In genomic region chr3:14381421-14381992, GRCm38 (mm10) we compare ENCODE assay signal across 8 mouse cellular contexts.
DNase-seq lines count a peak whose midpoint lies in the region; ATAC-seq lines count a peak whose summit lies in the region.

No protein-coding gene starts in this region.

- H3K9ac ChIP-seq in forebrain, embryonic 13.5 days, result no peak overlapping the region
- no peak overlapping the region for H3K9ac ChIP-seq in hindbrain, embryonic 15.5 days

- H3K27me3 ChIP-seq in forebrain, embryonic 13.5 days, result no peaks in the 10 kb centered on the region
- no peaks in the 10 kb centered on the region for H3K27me3 ChIP-seq in hindbrain, embryonic 15.5 days

- H3K4me1 ChIP-seq in forebrain, embryonic 13.5 days, result 0 out of 2 replicates have a peak, but pooled peaks cover 3% of the 10 kb centered on the region
- H3K4me1 ChIP-seq in hindbrain, embryonic 15.5 days (replicated peaks), result 0 out of 2 replicates have a peak, but pooled peaks cover 6% of the 10 kb centered on the region

- H3K27ac ChIP-seq in forebrain, embryonic 13.5 days, result no peak overlapping the region
- no peak overlapping the region for H3K27ac ChIP-seq in hindbrain, embryonic 15.5 days (replicated peaks)

- 11% methylated on average over 18 of the region's 18 CpGs for WGBS in forebrain, embryonic 13.5 days
- WGBS in hindbrain, embryonic 15.5 days, result 17% methylated on average over 18 of the region's 18 CpGs

- peak; percentile 46 for DNase-seq in MEL-GATA-1-ER (ENCODE audit: extremely low read depth, low read depth)
- DNase-seq in c-Kit-positive CD71-negative TER-119-negative erythroid progenitor cells, embryonic 14.5 days (ENCODE audit: low read depth), result peak; percentile 22
- peak; percentile 58 to 84 for DNase-seq in layer of hippocampus, postnatal 25 days (ENCODE audit: extremely low spot score in 1 of 2, low spot score in 1 of 2)
- peak; percentile 57 for DNase-seq in lung, postnatal 10 days
- peak; percentile 29 for DNase-seq in retina, postnatal 7 days (ENCODE audit: low read depth, low spot score)
- DNase-seq in yolk sac, embryonic 10.5 days (ENCODE audit: low spot score), result peak; percentile 48

- H3K4me2 ChIP-seq in forebrain, embryonic 13.5 days, result peak overlapping the region; percentile 42
- peak overlapping the region; percentile 49 for H3K4me2 ChIP-seq in hindbrain, embryonic 15.5 days

- ATAC-seq in forebrain, embryonic 13.5 days, result peak; percentile 96
- peak; percentile 94 for ATAC-seq in hindbrain, embryonic 15.5 days (ENCODE audit: low FRiP score, low read depth)

- no peaks in the 10 kb centered on the region for H3K36me3 ChIP-seq in forebrain, embryonic 13.5 days (ENCODE audit: poor library complexity, severe bottlenecking)
- H3K36me3 ChIP-seq in hindbrain, embryonic 15.5 days, result no peaks in the 10 kb centered on the region

- H3K4me3 ChIP-seq in forebrain, embryonic 13.5 days, result 0 out of 2 replicates have a peak overlapping the region, but pooled peaks have one; percentile 2
- H3K4me3 ChIP-seq in hindbrain, embryonic 15.5 days, result peak overlapping the region; percentile 21

- H3K9me3 ChIP-seq in forebrain, embryonic 13.5 days (replicated peaks), result no peaks in the 10 kb centered on the region
- H3K9me3 ChIP-seq in hindbrain, embryonic 15.5 days, result no peaks in the 10 kb centered on the region
